Mouse (Mus musculus): ENCODE data around the gene Slc30a1. TPM values are rescaled to one million over a fixed set of nuclear protein-coding genes. Genes with fewer than 3 reads are reported as not detected.

Slc30a1 gene
- polyA plus RNA-seq, 2 experiments = 2.1 to 5.9 TPM

DNA sequence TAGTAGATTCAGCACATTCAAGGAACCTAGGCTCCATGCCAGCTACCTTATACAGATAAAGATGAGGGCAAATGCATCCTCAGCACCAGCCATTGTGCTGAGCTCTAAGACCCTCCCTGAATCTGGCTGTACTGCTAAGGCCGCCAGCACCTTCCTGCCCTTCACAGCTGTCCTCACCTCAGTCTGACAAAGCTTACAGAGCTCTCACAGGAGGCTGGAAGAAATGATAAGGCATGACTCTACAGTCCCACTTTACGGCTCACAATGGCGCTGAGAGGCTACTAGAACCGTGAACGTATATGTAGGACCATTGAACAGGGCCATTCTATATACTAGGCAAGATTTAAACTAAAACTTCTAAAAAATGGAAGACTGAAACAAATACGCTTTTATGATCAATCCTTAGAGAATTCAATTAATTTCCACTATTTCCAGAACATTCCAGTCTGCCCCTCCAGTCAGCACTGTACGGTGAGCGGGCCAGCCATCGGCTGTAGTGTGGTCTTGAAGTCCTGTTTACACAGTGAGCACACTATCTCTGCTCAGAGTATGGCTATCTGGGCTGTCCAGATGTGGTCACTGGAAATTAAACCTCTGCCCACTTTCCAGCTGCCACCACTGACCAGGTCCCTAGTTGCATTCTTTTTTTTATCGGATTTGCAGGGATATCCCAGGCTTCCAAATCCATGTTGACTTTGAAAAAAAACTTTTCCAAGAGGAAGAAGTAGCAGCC, 23.9 kb upstream of the Slc30a1 start:
- no peaks in the 10 kb centered on the region for H3K36me3 ChIP-seq (replicated peaks; ENCODE audit: control insufficient read depth, insufficient read depth, low read depth)
- peaks cover 50 to 58% of the 10 kb centered on the region in 2 experiments for H3K4me1 ChIP-seq (replicated peaks; ENCODE audit: control insufficient read depth in 2 of 2, insufficient read depth in 2 of 2, low read length in 1 of 2)
- no peak for TF ChIP-seq CTCF (IDR thresholded peaks at IDR 0.05; ENCODE audit: low read depth)
- no peak for DNase-seq (ENCODE audit: low read depth in 3 of 3, low spot score in 3 of 3)
- no peaks in the 10 kb centered on the region; the same call in 1 of the 2 replicates for H3K27me3 ChIP-seq (ENCODE audit: control insufficient read depth, insufficient read depth, low read length)
- H3K4me3 ChIP-seq (ENCODE audit: insufficient read depth in 1 of 2, low read depth in 2 of 2, low read length in 2 of 2) = no peak overlapping the region
- peak overlapping the region; percentile 27; the same call in 1 of the 2 replicates for H3K9ac ChIP-seq (replicated peaks)
- peak overlapping the region; percentile 73 for H3K27ac ChIP-seq
- peak; percentile 69 for ATAC-seq (ENCODE audit: insufficient read depth)
- 52% methylated on average over 10 of the region's 10 CpGs for WGBS (ENCODE audit: insufficient replicate concordance)
- H3K9me3 ChIP-seq (ENCODE audit: control insufficient read depth, low read length) = no peaks in the 10 kb centered on the region
- peak overlapping the region; percentile 58 for H3K4me2 ChIP-seq (ENCODE audit: low read depth)

DNA sequence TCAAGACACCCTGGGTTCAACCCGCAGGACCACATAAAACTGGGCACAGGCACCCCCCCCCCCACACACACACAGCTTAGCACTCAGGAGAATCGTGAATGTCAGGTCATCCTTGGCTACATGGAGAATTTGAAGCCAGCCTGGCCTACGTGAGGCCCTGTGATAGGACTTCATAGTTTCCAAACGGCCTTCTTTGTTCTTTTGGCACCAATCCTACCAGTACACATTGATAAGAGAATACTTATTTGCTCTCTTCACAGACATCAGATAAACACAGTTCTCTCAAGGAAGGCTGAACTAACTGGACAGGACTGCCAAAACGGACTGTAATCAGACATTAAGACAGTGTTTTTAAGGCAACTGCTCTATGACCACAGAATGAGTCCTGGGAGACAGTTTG, 22.9 kb upstream of the Slc30a1 start:
- Histone ChIP-seq H3K4me1 (replicated peaks; ENCODE audit: control insufficient read depth in 2 of 2, insufficient read depth in 2 of 2, low read length in 1 of 2) (peaks cover 50 to 53% of the 10 kb centered on the region in 2 experiments), H3K9ac (replicated peaks) (no peak overlapping the region), H3K4me2 (ENCODE audit: low read depth) (no peak overlapping the region), H3K27me3 (ENCODE audit: control insufficient read depth, insufficient read depth, low read length) (no peaks in the 10 kb centered on the region), H3K36me3 (replicated peaks; ENCODE audit: control insufficient read depth, insufficient read depth, low read depth) (no peaks in the 10 kb centered on the region), H3K4me3 (ENCODE audit: insufficient read depth in 1 of 2, low read depth in 2 of 2, low read length in 2 of 2) (no peak overlapping the region), H3K27ac (peak overlapping the region; percentile 33), H3K9me3 (ENCODE audit: control insufficient read depth, low read length) (no peaks in the 10 kb centered on the region)
- 28% methylated on average over 5 of the region's 5 CpGs for WGBS (ENCODE audit: insufficient replicate concordance)
- TF ChIP-seq CTCF (IDR thresholded peaks at IDR 0.05; ENCODE audit: low read depth) (no peak), EP300 (IDR thresholded peaks at IDR 0.05; ENCODE audit: low read depth) (no peak)
- DNase-seq (ENCODE audit: low read depth in 3 of 3, low spot score in 3 of 3) (no peak), ATAC-seq (ENCODE audit: insufficient read depth) (no peak)

- Histone ChIP-seq H3K4me1 (replicated peaks; ENCODE audit: control insufficient read depth in 2 of 2, insufficient read depth in 2 of 2, low read length in 1 of 2) (peaks cover 0 to 5% of the 10 kb centered on the region in 2 experiments; a peak in 1 of 4 replicates), H3K27me3 (ENCODE audit: control insufficient read depth, insufficient read depth, low read length) (no peaks in the 10 kb centered on the region), H3K36me3 (replicated peaks; ENCODE audit: control insufficient read depth, insufficient read depth, low read depth) (no peaks in the 10 kb centered on the region), H3K9me3 (ENCODE audit: control insufficient read depth, low read length) (no peaks in the 10 kb centered on the region), H3K27ac (no peak overlapping the region), H3K4me2 (ENCODE audit: low read depth) (no peak overlapping the region), H3K9ac (replicated peaks) (no peak overlapping the region), H3K4me3 (ENCODE audit: insufficient read depth in 1 of 2, low read depth in 2 of 2, low read length in 2 of 2) (no peak overlapping the region)
- 61% methylated on average over 6 of the region's 6 CpGs for WGBS (ENCODE audit: insufficient replicate concordance)
- TF ChIP-seq CTCF (IDR thresholded peaks at IDR 0.05; ENCODE audit: low read depth) (no peak), EP300 (IDR thresholded peaks at IDR 0.05; ENCODE audit: low read depth) (no peak)
- ATAC-seq (ENCODE audit: insufficient read depth) (no peak), DNase-seq (ENCODE audit: low read depth in 3 of 3, low spot score in 3 of 3) (no peak)
Measured at GRCm38 (mm10) chr1:191891912-191892311, 14.7 kb upstream of the Slc30a1 start.

GRCm38 (mm10) chr1:191894386-191894785, 12.2 kb upstream of the Slc30a1 start:
- ATAC-seq (ENCODE audit: insufficient read depth) = 0 out of 2 replicates have a peak, but pooled peaks have one; percentile 19
- no peak for TF ChIP-seq CTCF (IDR thresholded peaks at IDR 0.05; ENCODE audit: low read depth)
- TF ChIP-seq EP300 (IDR thresholded peaks at IDR 0.05; ENCODE audit: low read depth) = no peak
- no peak for DNase-seq (ENCODE audit: low read depth in 3 of 3, low spot score in 3 of 3)
- no peak overlapping the region for H3K27ac ChIP-seq
- no peaks in the 10 kb centered on the region for H3K9me3 ChIP-seq (ENCODE audit: control insufficient read depth, low read length)
- peaks cover 0 to 5% of the 10 kb centered on the region in 2 experiments; a peak in 1 of 4 replicates for H3K4me1 ChIP-seq (replicated peaks; ENCODE audit: control insufficient read depth in 2 of 2, insufficient read depth in 2 of 2, low read length in 1 of 2)
- no peak overlapping the region for H3K9ac ChIP-seq (replicated peaks)
- no peak overlapping the region for H3K4me3 ChIP-seq (ENCODE audit: insufficient read depth in 1 of 2, low read depth in 2 of 2, low read length in 2 of 2)
- 70% methylated on average over 17 of the region's 17 CpGs for WGBS (ENCODE audit: insufficient replicate concordance)
- H3K4me2 ChIP-seq (ENCODE audit: low read depth) = no peak overlapping the region
- H3K36me3 ChIP-seq (replicated peaks; ENCODE audit: control insufficient read depth, insufficient read depth, low read depth) = no peaks in the 10 kb centered on the region
- H3K27me3 ChIP-seq (ENCODE audit: control insufficient read depth, insufficient read depth, low read length) = no peaks in the 10 kb centered on the region

GRCm38 (mm10) chr1:191894857-191895256, 11.7 kb upstream of the Slc30a1 start:
- Histone ChIP-seq H3K27me3 (ENCODE audit: control insufficient read depth, insufficient read depth, low read length) (no peaks in the 10 kb centered on the region), H3K4me3 (ENCODE audit: insufficient read depth in 1 of 2, low read depth in 2 of 2, low read length in 2 of 2) (no peak overlapping the region), H3K9me3 (ENCODE audit: control insufficient read depth, low read length) (no peaks in the 10 kb centered on the region), H3K36me3 (replicated peaks; ENCODE audit: control insufficient read depth, insufficient read depth, low read depth) (no peaks in the 10 kb centered on the region), H3K4me2 (ENCODE audit: low read depth) (no peak overlapping the region), H3K9ac (replicated peaks) (no peak overlapping the region), H3K27ac (no peak overlapping the region), H3K4me1 (replicated peaks; ENCODE audit: control insufficient read depth in 2 of 2, insufficient read depth in 2 of 2, low read length in 1 of 2) (peaks cover 0 to 5% of the 10 kb centered on the region in 2 experiments; a peak in 1 of 4 replicates)
- DNase-seq (ENCODE audit: low read depth in 3 of 3, low spot score in 3 of 3) (no peak), ATAC-seq (ENCODE audit: insufficient read depth) (0 out of 2 replicates have a peak, but pooled peaks have one; percentile 38)
- TF ChIP-seq EP300 (IDR thresholded peaks at IDR 0.05; ENCODE audit: low read depth) (no peak), CTCF (IDR thresholded peaks at IDR 0.05; ENCODE audit: low read depth) (no peak)
- WGBS (ENCODE audit: insufficient replicate concordance) = 53% methylated on average over 9 of the region's 9 CpGs

Measured in liver, embryonic 14.5 days (tissue).